Comparison of ENCODE assay signal across 8 mouse cellular contexts in genomic region chr17:34685120-34686110, GRCm38 (mm10). TPM values are rescaled to one million over a fixed set of nuclear protein-coding genes. Genes with fewer than 3 reads are reported as not detected.
DNase-seq lines count a peak whose midpoint lies in the region; ATAC-seq and TF ChIP-seq lines count a peak whose summit lies in the region.

No protein-coding gene starts in this region.

- peaks cover 6% of the 10 kb centered on the region; the same call in 1 of the 2 replicates for H3K4me1 ChIP-seq in limb, embryonic 14.5 days (ENCODE audit: control insufficient read depth, insufficient read depth, low read length)
- H3K4me1 ChIP-seq in stomach, postnatal 0 days (replicated peaks; ENCODE audit: control insufficient read depth, insufficient read depth) = peaks cover 18% of the 10 kb centered on the region
- peaks cover 32% of the 10 kb centered on the region for H3K4me1 ChIP-seq in kidney, embryonic 15.5 days

- intact Hi-C loops in gastrocnemius, adult 2 months (cut with DNase I) = no loop called here

- peak overlapping the region; percentile 9 for H3K4me3 ChIP-seq in gastrocnemius, adult 2 months
- H3K4me3 ChIP-seq in limb, embryonic 14.5 days (replicated peaks; ENCODE audit: low read length) = no peak overlapping the region
- H3K4me3 ChIP-seq in stomach, postnatal 0 days (ENCODE audit: low read depth, low read length) = no peak overlapping the region
- H3K4me3 ChIP-seq in kidney, embryonic 15.5 days (replicated peaks) = no peak overlapping the region

- H3K27me3 ChIP-seq in limb, embryonic 14.5 days (ENCODE audit: control insufficient read depth, insufficient read depth, low read length) = no peaks in the 10 kb centered on the region
- no peaks in the 10 kb centered on the region for H3K27me3 ChIP-seq in stomach, postnatal 0 days (ENCODE audit: control insufficient read depth, insufficient read depth, low read length)
- peaks cover under 1% of the 10 kb centered on the region; the same call in 1 of the 2 replicates for H3K27me3 ChIP-seq in kidney, embryonic 15.5 days

- peak overlapping the region; percentile 84 for H3K27ac ChIP-seq in gastrocnemius, adult 2 months
- H3K27ac ChIP-seq in limb, embryonic 14.5 days (replicated peaks; ENCODE audit: low read depth, low read length) = no peak overlapping the region; the same call in 1 of the 2 replicates
- peak overlapping the region; percentile 88 for H3K27ac ChIP-seq in stomach, postnatal 0 days (replicated peaks)
- H3K27ac ChIP-seq in kidney, embryonic 15.5 days = no peak overlapping the region

- TF ChIP-seq CTCF in gastrocnemius, adult 2 months (IDR thresholded peaks at IDR 0.05) = no peak
- TF ChIP-seq CTCF in stomach, postnatal 0 days (IDR thresholded peaks at IDR 0.05; ENCODE audit: low read depth) = no peak

- H3K9ac ChIP-seq in limb, embryonic 14.5 days (ENCODE audit: low read depth, low read length, severe bottlenecking) = 0 out of 2 replicates have a peak overlapping the region, but pooled peaks have one; percentile 25
- H3K9ac ChIP-seq in stomach, postnatal 0 days (ENCODE audit: low read length) = no peak overlapping the region; the same call in 1 of the 2 replicates
- no peak overlapping the region for H3K9ac ChIP-seq in kidney, embryonic 15.5 days

- 76% methylated on average over 27 of the region's 28 CpGs for WGBS in limb, embryonic 14.5 days
- 50% methylated on average over 28 of the region's 28 CpGs for WGBS in stomach, postnatal 0 days
- WGBS in kidney, embryonic 15.5 days = 74% methylated on average over 28 of the region's 28 CpGs

- no peaks in the 10 kb centered on the region for H3K36me3 ChIP-seq in limb, embryonic 14.5 days (ENCODE audit: control insufficient read depth, insufficient read depth, low read length)
- no peaks in the 10 kb centered on the region; the same call in 1 of the 2 replicates for H3K36me3 ChIP-seq in stomach, postnatal 0 days (ENCODE audit: control insufficient read depth, insufficient read depth, low read length)
- no peaks in the 10 kb centered on the region for H3K36me3 ChIP-seq in kidney, embryonic 15.5 days

- H3K4me2 ChIP-seq in limb, embryonic 14.5 days (replicated peaks; ENCODE audit: low read depth, low read length, severe bottlenecking) = no peak overlapping the region
- 0 out of 2 replicates have a peak overlapping the region, but pooled peaks have one; percentile 5 for H3K4me2 ChIP-seq in stomach, postnatal 0 days (replicated peaks; ENCODE audit: low read depth)
- no peak overlapping the region for H3K4me2 ChIP-seq in kidney, embryonic 15.5 days

- peak; percentile 73 to 81 for DNase-seq in kidney, postnatal 4 days
- no peak for DNase-seq in kidney, adult 8-10 months
- DNase-seq in MN1 (ENCODE audit: low spot score) = peak; percentile 82
- peak; percentile 83 for DNase-seq in gastrocnemius, adult 2 months
- DNase-seq in limb, embryonic 14.5 days (ENCODE audit: low spot score) = peak; percentile 77
- DNase-seq in stomach, postnatal 0 days (ENCODE audit: low spot score) = peak; percentile 57
- DNase-seq in left cerebral cortex, adult 18-20 months (ENCODE audit: low spot score in 2 of 2) = no peak

- no peak for ATAC-seq in limb, embryonic 14.5 days (ENCODE audit: low FRiP score, low read depth)
- peak; percentile 73 for ATAC-seq in stomach, postnatal 0 days (ENCODE audit: low FRiP score, low TSS enrichment)
- no peak for ATAC-seq in kidney, embryonic 15.5 days (replicated peaks; ENCODE audit: low FRiP score)

- TF ChIP-seq EP300 in stomach, postnatal 0 days (optimal IDR thresholded peaks at IDR 0.05) = no peak

- H3K9me3 ChIP-seq in limb, embryonic 14.5 days (ENCODE audit: control insufficient read depth, low read length) = no peaks in the 10 kb centered on the region
- no peaks in the 10 kb centered on the region for H3K9me3 ChIP-seq in stomach, postnatal 0 days (ENCODE audit: control insufficient read depth, low read length)
- H3K9me3 ChIP-seq in kidney, embryonic 15.5 days (replicated peaks) = no peaks in the 10 kb centered on the region

- no peak for TF ChIP-seq POLR2A in limb, embryonic 14.5 days (IDR thresholded peaks at IDR 0.05; ENCODE audit: borderline replicate concordance, extremely low read depth, insufficient read depth, insufficient read length)

RNA-seq across cellular contexts. Expression of gene Tnxb, which starts 15.1 kb away (rescaled TPM):
- total RNA-seq in gastrocnemius, adult 2 months (2021) = 10 to 100 TPM; 30.7 to 41.6 TPM
- 4.5 and 5.4 TPM in 2 replicates for polyA plus RNA-seq in limb, embryonic 14.5 days (2012; rRNA removed)
- polyA plus RNA-seq in limb, embryonic 14.5 days (2014; fragmentation: Nextera tagmentation; extraction: Ambion mirVana) = 1.5 and 2.0 TPM in 2 replicates
- polyA plus RNA-seq in stomach, postnatal 0 days (2015; fragmentation: Nextera tagmentation; extraction: Ambion mirVana) = 1.9 and 2.4 TPM in 2 replicates
- 1 to 10 TPM; 1.6 to 1.9 TPM for total RNA-seq in left cerebral cortex, adult 18-20 months (2021)
- 0.35 and 0.75 TPM in 2 replicates for polyA plus RNA-seq in kidney, embryonic 15.5 days (2015; fragmentation: Nextera tagmentation; extraction: Ambion mirVana)

RNA-seq across cellular contexts. Expression of gene Atf6b, which starts 38.5 kb away (rescaled TPM):
- total RNA-seq in gastrocnemius, adult 2 months (2021) = 1 to 10 TPM; 7.1 to 9.1 TPM
- 104 and 121 TPM in 2 replicates for polyA plus RNA-seq in limb, embryonic 14.5 days (2012; rRNA removed)
- polyA plus RNA-seq in limb, embryonic 14.5 days (2014; fragmentation: Nextera tagmentation; extraction: Ambion mirVana) = 68.3 and 80.9 TPM in 2 replicates
- 35.4 and 39.3 TPM in 2 replicates for polyA plus RNA-seq in stomach, postnatal 0 days (2015; fragmentation: Nextera tagmentation; extraction: Ambion mirVana)
- total RNA-seq in left cerebral cortex, adult 18-20 months (2021) = 10 to 100 TPM; 60.1 to 63.2 TPM
- polyA plus RNA-seq in kidney, embryonic 15.5 days (2015; fragmentation: Nextera tagmentation; extraction: Ambion mirVana) = 86.2 and 98.2 TPM in 2 replicates

RNA-seq across cellular contexts. Expression of gene Fkbpl, which starts 40.9 kb away (rescaled TPM):
- 1 to 10 TPM; 4.5 to 9.3 TPM for total RNA-seq in gastrocnemius, adult 2 months (2021)
- 5.1 TPM in 2 replicates for polyA plus RNA-seq in limb, embryonic 14.5 days (2012; rRNA removed)
- polyA plus RNA-seq in limb, embryonic 14.5 days (2014; fragmentation: Nextera tagmentation; extraction: Ambion mirVana) = 11.9 and 12.5 TPM in 2 replicates
- 12.4 and 12.8 TPM in 2 replicates for polyA plus RNA-seq in stomach, postnatal 0 days (2015; fragmentation: Nextera tagmentation; extraction: Ambion mirVana)
- 10 to 100 TPM; 11.4 to 14.3 TPM for total RNA-seq in left cerebral cortex, adult 18-20 months (2021)
- 17.2 and 18.4 TPM in 2 replicates for polyA plus RNA-seq in kidney, embryonic 15.5 days (2015; fragmentation: Nextera tagmentation; extraction: Ambion mirVana)

RNA-seq across cellular contexts. Expression of gene Prrt1, which starts 56.1 kb away (rescaled TPM):
- total RNA-seq in gastrocnemius, adult 2 months (2021) = under 1 TPM; 0.28 to 0.36 TPM
- 5.5 and 5.7 TPM in 2 replicates for polyA plus RNA-seq in limb, embryonic 14.5 days (2012; rRNA removed)
- polyA plus RNA-seq in limb, embryonic 14.5 days (2014; fragmentation: Nextera tagmentation; extraction: Ambion mirVana) = 0.40 and 0.94 TPM in 2 replicates
- 0.44 and 0.67 TPM in 2 replicates for polyA plus RNA-seq in stomach, postnatal 0 days (2015; fragmentation: Nextera tagmentation; extraction: Ambion mirVana)
- 100 to 1,000 TPM; 131 to 147 TPM for total RNA-seq in left cerebral cortex, adult 18-20 months (2021)
- polyA plus RNA-seq in kidney, embryonic 15.5 days (2015; fragmentation: Nextera tagmentation; extraction: Ambion mirVana) = 0.24 and 0.35 TPM in 2 replicates

RNA-seq across cellular contexts. Expression of gene Ppt2, which starts 57.1 kb away (rescaled TPM):
- total RNA-seq in gastrocnemius, adult 2 months (2021) = 10 to 100 TPM; 40.5 to 42.2 TPM
- 39.6 and 52.4 TPM in 2 replicates for polyA plus RNA-seq in limb, embryonic 14.5 days (2012; rRNA removed)
- 27.0 and 29.9 TPM in 2 replicates for polyA plus RNA-seq in limb, embryonic 14.5 days (2014; fragmentation: Nextera tagmentation; extraction: Ambion mirVana)
- polyA plus RNA-seq in stomach, postnatal 0 days (2015; fragmentation: Nextera tagmentation; extraction: Ambion mirVana) = 16.5 and 18.7 TPM in 2 replicates
- total RNA-seq in left cerebral cortex, adult 18-20 months (2021) = 10 to 100 TPM; 43.6 to 47.2 TPM
- polyA plus RNA-seq in kidney, embryonic 15.5 days (2015; fragmentation: Nextera tagmentation; extraction: Ambion mirVana) = 36.5 and 39.1 TPM in 2 replicates

Comparison
In these comparisons a context has a peak if more than half of its experiments do, and no peak if none do; other contexts are left out.
1. DNase-seq: peak in kidney, postnatal 4 days (2 of 2), MN1 (single experiment), gastrocnemius, adult 2 months (single experiment), limb, embryonic 14.5 days (single experiment) and stomach, postnatal 0 days (single experiment); none in kidney, adult 8-10 months (0 of 2) and left cerebral cortex, adult 18-20 months (0 of 2).
2. H3K27ac ChIP-seq: peak in gastrocnemius, adult 2 months (single experiment) and stomach, postnatal 0 days (single experiment); none in limb, embryonic 14.5 days (single experiment) and kidney, embryonic 15.5 days (single experiment).